In the genomic region with DNA sequence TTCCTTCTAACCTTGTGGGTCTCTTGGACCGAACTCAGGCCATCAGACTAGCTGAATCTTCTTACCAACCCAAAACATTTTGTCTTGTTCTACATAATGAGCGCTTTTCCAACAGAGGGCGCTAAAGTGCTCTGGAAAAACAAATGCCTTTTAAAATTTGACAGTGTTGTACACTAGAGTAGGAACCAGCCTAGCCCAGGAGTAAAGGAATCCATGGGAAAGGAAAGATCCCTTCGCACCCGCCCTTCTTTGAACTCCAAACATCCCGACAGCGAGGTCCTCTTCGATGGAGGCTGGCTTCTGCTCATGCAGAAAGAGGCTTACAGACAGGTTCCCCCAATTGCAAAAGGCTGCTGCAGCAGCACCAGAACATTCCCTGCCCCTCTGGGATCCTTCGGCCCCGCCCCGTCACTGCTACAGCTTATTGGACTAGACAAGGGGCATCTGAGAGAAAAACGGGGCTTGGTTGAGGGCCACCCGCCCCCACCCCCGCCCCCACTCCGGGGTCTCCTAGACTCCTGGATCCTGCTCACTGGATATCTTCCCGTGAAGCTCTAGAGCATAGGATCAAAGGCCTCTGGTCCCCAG, we compare ENCODE assay signal across 9 mouse cellular contexts. TPM values are rescaled to one million over a fixed set of nuclear protein-coding genes. Genes with fewer than 3 reads are reported as not detected.
DNase-seq lines count a peak whose midpoint lies in the region; ATAC-seq and TF ChIP-seq lines count a peak whose summit lies in the region.
"Had no signal": no experiment of that assay in that cellular context is flagged by ENCODE, and none has a peak within 500 bp of the region (broad histone marks: within the 10 kb centered on the region; RNA-seq: fewer than 3 reads in every experiment).

No protein-coding gene starts in this region.

- peaks cover 15% of the 10 kb centered on the region for H3K4me1 ChIP-seq in liver, embryonic 11.5 days (replicated peaks; ENCODE audit: control insufficient read depth, insufficient read depth, low read length)
- H3K4me1 ChIP-seq in midbrain, postnatal 0 days (ENCODE audit: insufficient read depth, low read length), result no peaks in the 10 kb centered on the region

- H3K36me3 ChIP-seq in liver, embryonic 11.5 days (ENCODE audit: control insufficient read depth, insufficient read depth, low read length), result no peaks in the 10 kb centered on the region
- no peaks in the 10 kb centered on the region for H3K36me3 ChIP-seq in midbrain, postnatal 0 days (ENCODE audit: insufficient read depth, low read length)
- H3K36me3 ChIP-seq: midbrain, embryonic 12.5 days had no signal

- peak; percentile 84 for TF ChIP-seq CTCF in midbrain, postnatal 0 days (IDR thresholded peaks at IDR 0.05)

- H3K9ac ChIP-seq in liver, embryonic 11.5 days (ENCODE audit: low read depth, low read length), result no peak overlapping the region
- no peak overlapping the region for H3K9ac ChIP-seq in midbrain, postnatal 0 days (replicated peaks; ENCODE audit: low read length, poor library complexity, severe bottlenecking)
- H3K9ac ChIP-seq: midbrain, embryonic 12.5 days had no signal

- peak; percentile 68 for DNase-seq in liver
- no peak for DNase-seq in liver, embryonic 11.5 days (ENCODE audit: low spot score)
- DNase-seq in cerebellum, adult 9-10 months, result peak; percentile 93
- peak; percentile 71 to 89 for DNase-seq in frontal cortex, postnatal 36 days (ENCODE audit: low spot score in 2 of 2)
- DNase-seq in left cerebral cortex, postnatal 14 days (ENCODE audit: low spot score in 2 of 2), result peak; percentile 90
- DNase-seq in midbrain, postnatal 0 days (ENCODE audit: low spot score), result peak; percentile 91
- peak; percentile 81 for DNase-seq in testis, postnatal 10 days (ENCODE audit: low spot score)

- WGBS in liver, embryonic 11.5 days, result 33% methylated on average over 16 of the region's 16 CpGs
- WGBS in midbrain, postnatal 0 days, result 28% methylated on average over 16 of the region's 16 CpGs

- no peak overlapping the region for H3K27ac ChIP-seq in liver, embryonic 11.5 days (ENCODE audit: low read depth, low read length)
- no peak overlapping the region for H3K27ac ChIP-seq in midbrain, postnatal 0 days (ENCODE audit: low read depth, low read length)
- H3K27ac ChIP-seq: midbrain, embryonic 12.5 days had no signal

- no peaks in the 10 kb centered on the region for H3K27me3 ChIP-seq in liver, embryonic 11.5 days (replicated peaks; ENCODE audit: control insufficient read depth, insufficient read depth, low read length)
- no peaks in the 10 kb centered on the region; the same call in 1 of the 2 replicates for H3K27me3 ChIP-seq in midbrain, postnatal 0 days (ENCODE audit: insufficient read depth, low read length)

- ATAC-seq in liver, embryonic 11.5 days (replicated peaks; ENCODE audit: low FRiP score), result no peak
- peak; percentile 20 for ATAC-seq in inflammation-experienced regulatory T-cells, adult 6 months
- no peak for ATAC-seq in midbrain, postnatal 0 days (ENCODE audit: low FRiP score)

- no peak overlapping the region for H3K4me3 ChIP-seq in liver, embryonic 11.5 days (ENCODE audit: low read depth, low read length)
- no peak overlapping the region for H3K4me3 ChIP-seq in midbrain, postnatal 0 days (ENCODE audit: low read depth, low read length)
- H3K4me3 ChIP-seq: midbrain, embryonic 12.5 days had no signal

- H3K9me3 ChIP-seq in liver, embryonic 11.5 days (ENCODE audit: control insufficient read depth, low read length), result no peaks in the 10 kb centered on the region
- H3K9me3 ChIP-seq in midbrain, postnatal 0 days (ENCODE audit: low read length), result no peaks in the 10 kb centered on the region
- H3K9me3 ChIP-seq: midbrain, embryonic 12.5 days had no signal

- H3K4me2 ChIP-seq in liver, embryonic 11.5 days, result no peak overlapping the region
- no peak overlapping the region for H3K4me2 ChIP-seq in midbrain, postnatal 0 days (ENCODE audit: low read depth, low read length, poor library complexity, severe bottlenecking)
- H3K4me2 ChIP-seq: midbrain, embryonic 12.5 days had no signal

- intact Hi-C loops in left cerebral cortex, postnatal 14 days (cut with DNase I), result loop anchor here (2.0 to 5.0 kb wide), 3 partner anchors 48 to 216 kb away; partner anchors contain the start of gene Tctn1

RNA-seq across cellular contexts. Expression of gene Ccdc63, which starts 11.5 kb away (rescaled TPM):
- 0.32 and 0.39 TPM in 2 replicates for polyA plus RNA-seq in liver, embryonic 11.5 days (2014; fragmentation: Nextera tagmentation; extraction: Ambion mirVana)
- under 1 TPM in 2 of 3 experiments, not detected in 1; 0.26 to 0.63 TPM for polyA plus RNA-seq in inflammation-experienced regulatory T-cells, adult 6 months (2017; shearing (Covaris generic))
- under 1 TPM in 1 of 2 experiments, not detected in 1; 0.24 TPM for total RNA-seq in left cerebral cortex, postnatal 14 days (2021)
- 0.52 TPM in 1 of 2 replicates, not detected in the other for total RNA-seq in midbrain, postnatal 0 days (2014; rRNA removed)
- not detected in 2 replicates for polyA plus RNA-seq in midbrain, postnatal 0 days (2015; fragmentation: Nextera tagmentation; extraction: Ambion mirVana)
- polyA plus RNA-seq: midbrain, embryonic 12.5 days had no signal

RNA-seq across cellular contexts. Expression of gene Myl2, which starts 28.4 kb away (rescaled TPM):
- 9.9 and 20.9 TPM in 2 replicates for polyA plus RNA-seq in liver, embryonic 11.5 days (2014; fragmentation: Nextera tagmentation; extraction: Ambion mirVana)
- under 1 TPM in 1 of 3 experiments, not detected in 2; 0.41 TPM for polyA plus RNA-seq in inflammation-experienced regulatory T-cells, adult 6 months (2017; shearing (Covaris generic))
- 1 to 10 TPM; 1.3 to 2.0 TPM for total RNA-seq in left cerebral cortex, postnatal 14 days (2021)
- 0.55 and 0.99 TPM in 2 replicates for total RNA-seq in midbrain, postnatal 0 days (2014; rRNA removed)
- 4.4 and 4.6 TPM in 2 replicates for polyA plus RNA-seq in midbrain, postnatal 0 days (2015; fragmentation: Nextera tagmentation; extraction: Ambion mirVana)

RNA-seq across cellular contexts. Expression of gene Ppp1cc, which starts 28.9 kb away (rescaled TPM):
- 276 and 285 TPM in 2 replicates for polyA plus RNA-seq in liver, embryonic 11.5 days (2014; fragmentation: Nextera tagmentation; extraction: Ambion mirVana)
- 10 to 100 TPM; 57.8 to 90.1 (median 81.4) TPM for polyA plus RNA-seq in inflammation-experienced regulatory T-cells, adult 6 months (2017; shearing (Covaris generic))
- total RNA-seq in left cerebral cortex, postnatal 14 days (2021), result 100 to 1,000 TPM; 161 to 170 TPM
- 206 and 221 TPM in 2 replicates for total RNA-seq in midbrain, postnatal 0 days (2014; rRNA removed)
- polyA plus RNA-seq in midbrain, postnatal 0 days (2015; fragmentation: Nextera tagmentation; extraction: Ambion mirVana), result 154 and 164 TPM in 2 replicates
